Mouse (Mus musculus): ENCODE data around the gene Mt1. TPM values are rescaled to one million over a fixed set of nuclear protein-coding genes. Genes with fewer than 3 reads are reported as not detected.

Mt1 gene
- polyA plus RNA-seq, 1 experiment from 2014 or later, result 81.4 TPM

GRCm38 (mm10) chr8:94177716-94178390 is 1.0 kb upstream of the Mt1 start:
- Histone ChIP-seq H3K36me3 (ENCODE audit: control insufficient read depth, insufficient read depth, low read length) (no peaks in the 10 kb centered on the region), H3K27me3 (ENCODE audit: control insufficient read depth, insufficient read depth, low read length) (peaks cover 72% of the 10 kb centered on the region), H3K4me3 (ENCODE audit: low read depth, low read length) (no peak overlapping the region), H3K4me1 (ENCODE audit: control insufficient read depth, insufficient read depth, low read length) (peaks cover 8% of the 10 kb centered on the region; the same call in 1 of the 2 replicates), H3K9ac (ENCODE audit: low read length) (no peak overlapping the region), H3K4me2 (ENCODE audit: low read depth, severe bottlenecking) (no peak overlapping the region), H3K27ac (replicated peaks; ENCODE audit: low read depth, low read length) (no peak overlapping the region), H3K9me3 (ENCODE audit: control insufficient read depth, low read length) (no peaks in the 10 kb centered on the region)
- WGBS, result 63% methylated on average over 7 of the region's 7 CpGs
- no peak for ATAC-seq (ENCODE audit: insufficient number of reproducible peaks, low FRiP score, low TSS enrichment, low read depth)
- no peak for DNase-seq (ENCODE audit: low spot score)

- H3K36me3 ChIP-seq (ENCODE audit: control insufficient read depth, insufficient read depth, low read length), result no peaks in the 10 kb centered on the region
- H3K4me1 ChIP-seq (ENCODE audit: control insufficient read depth, insufficient read depth, low read length), result peaks cover 15% of the 10 kb centered on the region; the same call in 1 of the 2 replicates
- no peaks in the 10 kb centered on the region for H3K9me3 ChIP-seq (ENCODE audit: control insufficient read depth, low read length)
- H3K9ac ChIP-seq (ENCODE audit: low read length), result peak overlapping the region; percentile 17; the same call in 1 of the 2 replicates
- no peak overlapping the region for H3K27ac ChIP-seq (replicated peaks; ENCODE audit: low read depth, low read length)
- peak overlapping the region; percentile 59; the same call in 1 of the 2 replicates for H3K4me2 ChIP-seq (ENCODE audit: low read depth, severe bottlenecking)
- peaks cover 70% of the 10 kb centered on the region for H3K27me3 ChIP-seq (ENCODE audit: control insufficient read depth, insufficient read depth, low read length)
- ATAC-seq (ENCODE audit: insufficient number of reproducible peaks, low FRiP score, low TSS enrichment, low read depth) (no peak), DNase-seq (ENCODE audit: low spot score) (peak; percentile 59)
- 4% methylated on average over 25 of the region's 25 CpGs for WGBS
- H3K4me3 ChIP-seq (ENCODE audit: low read depth, low read length), result peak overlapping the region; percentile 25
Measured at GRCm38 (mm10) chr8:94179713-94180560, 1.1 kb downstream of the Mt1 start.

DNA sequence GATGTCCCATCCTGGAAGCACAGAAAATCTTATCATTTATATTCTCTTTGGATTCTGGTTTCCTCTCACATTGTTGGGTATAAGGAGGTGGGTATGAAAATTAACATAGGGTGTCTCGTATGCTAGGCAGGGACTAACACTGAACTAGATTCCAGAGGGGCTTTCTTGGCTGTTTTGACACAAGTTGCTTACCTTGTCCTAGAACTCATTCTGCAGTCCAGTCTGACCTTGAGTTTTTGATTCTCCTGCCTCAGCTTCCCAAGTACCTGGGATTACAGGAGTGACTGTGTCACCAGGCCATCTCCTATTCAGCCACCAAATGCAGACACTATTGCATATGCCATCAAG is 1.7 kb downstream of the Mt1 start:
- Histone ChIP-seq H3K27me3 (ENCODE audit: control insufficient read depth, insufficient read depth, low read length) (peaks cover 67% of the 10 kb centered on the region), H3K36me3 (ENCODE audit: control insufficient read depth, insufficient read depth, low read length) (no peaks in the 10 kb centered on the region), H3K9ac (ENCODE audit: low read length) (no peak overlapping the region), H3K4me1 (ENCODE audit: control insufficient read depth, insufficient read depth, low read length) (peaks cover 15% of the 10 kb centered on the region; the same call in 1 of the 2 replicates), H3K4me3 (ENCODE audit: low read depth, low read length) (no peak overlapping the region), H3K27ac (replicated peaks; ENCODE audit: low read depth, low read length) (no peak overlapping the region), H3K9me3 (ENCODE audit: control insufficient read depth, low read length) (no peaks in the 10 kb centered on the region), H3K4me2 (ENCODE audit: low read depth, severe bottlenecking) (no peak overlapping the region)
- no peak for ATAC-seq (ENCODE audit: insufficient number of reproducible peaks, low FRiP score, low TSS enrichment, low read depth)
- DNase-seq (ENCODE audit: low spot score), result no peak
- WGBS, result 62% methylated on average over 1 of the region's 1 CpGs

GRCm38 (mm10) chr8:94182055-94182929 is 3.4 kb downstream of the Mt1 start:
- Histone ChIP-seq H3K36me3 (ENCODE audit: control insufficient read depth, insufficient read depth, low read length) (no peaks in the 10 kb centered on the region), H3K9ac (ENCODE audit: low read length) (no peak overlapping the region), H3K4me2 (ENCODE audit: low read depth, severe bottlenecking) (no peak overlapping the region), H3K4me3 (ENCODE audit: low read depth, low read length) (no peak overlapping the region; the same call in 1 of the 2 replicates), H3K9me3 (ENCODE audit: control insufficient read depth, low read length) (no peaks in the 10 kb centered on the region), H3K4me1 (ENCODE audit: control insufficient read depth, insufficient read depth, low read length) (peaks cover 19% of the 10 kb centered on the region), H3K27me3 (ENCODE audit: control insufficient read depth, insufficient read depth, low read length) (peaks cover 69% of the 10 kb centered on the region), H3K27ac (replicated peaks; ENCODE audit: low read depth, low read length) (no peak overlapping the region)
- 68% methylated on average over 13 of the region's 13 CpGs for WGBS
- DNase-seq (ENCODE audit: low spot score), result no peak
- ATAC-seq (ENCODE audit: insufficient number of reproducible peaks, low FRiP score, low TSS enrichment, low read depth), result no peak

- ATAC-seq (ENCODE audit: insufficient number of reproducible peaks, low FRiP score, low TSS enrichment, low read depth) (0 out of 2 replicates have a peak, but pooled peaks have one; percentile 49), DNase-seq (ENCODE audit: low spot score) (peak; percentile 80)
- H3K36me3 ChIP-seq (ENCODE audit: control insufficient read depth, insufficient read depth, low read length), result no peaks in the 10 kb centered on the region
- WGBS, result under 1% methylated on average over 16 of the region's 16 CpGs
- no peak overlapping the region; the same call in 1 of the 2 replicates for H3K4me3 ChIP-seq (ENCODE audit: low read depth, low read length)
- peaks cover 66% of the 10 kb centered on the region for H3K27me3 ChIP-seq (ENCODE audit: control insufficient read depth, insufficient read depth, low read length)
- H3K9me3 ChIP-seq (ENCODE audit: control insufficient read depth, low read length), result no peaks in the 10 kb centered on the region
- no peak overlapping the region for H3K27ac ChIP-seq (replicated peaks; ENCODE audit: low read depth, low read length)
- no peak overlapping the region for H3K9ac ChIP-seq (ENCODE audit: low read length)
- H3K4me1 ChIP-seq (ENCODE audit: control insufficient read depth, insufficient read depth, low read length), result peaks cover 19% of the 10 kb centered on the region
- H3K4me2 ChIP-seq (ENCODE audit: low read depth, severe bottlenecking), result peak overlapping the region; percentile 33
Measured at GRCm38 (mm10) chr8:94183117-94183516, 4.2 kb downstream of the Mt1 start.

- DNase-seq (ENCODE audit: low spot score), result no peak
- Histone ChIP-seq H3K36me3 (ENCODE audit: control insufficient read depth, insufficient read depth, low read length) (no peaks in the 10 kb centered on the region), H3K4me3 (ENCODE audit: low read depth, low read length) (no peak overlapping the region), H3K9ac (ENCODE audit: low read length) (no peak overlapping the region), H3K4me1 (ENCODE audit: control insufficient read depth, insufficient read depth, low read length) (peaks cover 19% of the 10 kb centered on the region), H3K27ac (replicated peaks; ENCODE audit: low read depth, low read length) (no peak overlapping the region), H3K27me3 (ENCODE audit: control insufficient read depth, insufficient read depth, low read length) (peaks cover 53% of the 10 kb centered on the region), H3K4me2 (ENCODE audit: low read depth, severe bottlenecking) (no peak overlapping the region), H3K9me3 (ENCODE audit: control insufficient read depth, low read length) (no peaks in the 10 kb centered on the region)
- WGBS, result 17% methylated on average over 12 of the region's 12 CpGs
- ATAC-seq (ENCODE audit: insufficient number of reproducible peaks, low FRiP score, low TSS enrichment, low read depth), result no peak
Measured at GRCm38 (mm10) chr8:94184357-94184843, 5.5 kb downstream of the Mt1 start.

- Histone ChIP-seq H3K4me2 (ENCODE audit: low read depth, severe bottlenecking) (no peak overlapping the region), H3K9me3 (ENCODE audit: control insufficient read depth, low read length) (no peaks in the 10 kb centered on the region), H3K4me1 (ENCODE audit: control insufficient read depth, insufficient read depth, low read length) (peaks cover 14% of the 10 kb centered on the region), H3K4me3 (ENCODE audit: low read depth, low read length) (no peak overlapping the region), H3K9ac (ENCODE audit: low read length) (no peak overlapping the region), H3K27ac (replicated peaks; ENCODE audit: low read depth, low read length) (no peak overlapping the region), H3K36me3 (ENCODE audit: control insufficient read depth, insufficient read depth, low read length) (no peaks in the 10 kb centered on the region), H3K27me3 (ENCODE audit: control insufficient read depth, insufficient read depth, low read length) (peaks cover 40% of the 10 kb centered on the region)
- DNase-seq (ENCODE audit: low spot score) (no peak), ATAC-seq (ENCODE audit: insufficient number of reproducible peaks, low FRiP score, low TSS enrichment, low read depth) (no peak)
- 61% methylated on average over 6 of the region's 6 CpGs for WGBS
Measured at GRCm38 (mm10) chr8:94185791-94186190, 6.9 kb downstream of the Mt1 start.

DNA sequence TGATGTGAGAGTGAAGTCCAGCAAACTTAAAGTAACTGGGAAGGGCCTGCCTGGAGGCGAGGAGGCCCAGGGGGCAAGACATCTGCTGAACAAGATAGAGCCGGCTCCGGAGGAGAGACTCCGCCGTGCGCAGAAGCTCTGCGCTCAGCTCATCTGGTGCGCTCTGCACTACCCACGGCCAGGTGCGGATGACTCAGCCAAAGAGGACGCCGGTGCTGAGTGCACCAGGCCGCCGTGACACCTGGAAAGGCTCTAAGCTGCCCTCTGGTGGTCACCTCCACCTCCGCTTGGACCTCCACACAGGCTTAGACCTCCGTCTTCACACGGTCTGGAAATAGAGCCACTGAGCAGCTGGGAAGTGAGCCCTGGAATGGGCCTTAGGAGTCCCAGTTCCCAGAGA is 7.7 kb downstream of the Mt1 start:
- Histone ChIP-seq H3K9ac (ENCODE audit: low read length) (no peak overlapping the region), H3K27ac (replicated peaks; ENCODE audit: low read depth, low read length) (no peak overlapping the region), H3K4me2 (ENCODE audit: low read depth, severe bottlenecking) (peak overlapping the region; percentile 13; the same call in 1 of the 2 replicates), H3K36me3 (ENCODE audit: control insufficient read depth, insufficient read depth, low read length) (no peaks in the 10 kb centered on the region), H3K4me1 (ENCODE audit: control insufficient read depth, insufficient read depth, low read length) (peaks cover 14% of the 10 kb centered on the region), H3K9me3 (ENCODE audit: control insufficient read depth, low read length) (no peaks in the 10 kb centered on the region), H3K27me3 (ENCODE audit: control insufficient read depth, insufficient read depth, low read length) (peaks cover 39% of the 10 kb centered on the region), H3K4me3 (ENCODE audit: low read depth, low read length) (no peak overlapping the region)
- ATAC-seq (ENCODE audit: insufficient number of reproducible peaks, low FRiP score, low TSS enrichment, low read depth), result peak; percentile 61
- peak; percentile 86 for DNase-seq (ENCODE audit: low spot score)
- 3% methylated on average over 17 of the region's 17 CpGs for whole genome bisulfite sequencing
